In the genomic region with DNA sequence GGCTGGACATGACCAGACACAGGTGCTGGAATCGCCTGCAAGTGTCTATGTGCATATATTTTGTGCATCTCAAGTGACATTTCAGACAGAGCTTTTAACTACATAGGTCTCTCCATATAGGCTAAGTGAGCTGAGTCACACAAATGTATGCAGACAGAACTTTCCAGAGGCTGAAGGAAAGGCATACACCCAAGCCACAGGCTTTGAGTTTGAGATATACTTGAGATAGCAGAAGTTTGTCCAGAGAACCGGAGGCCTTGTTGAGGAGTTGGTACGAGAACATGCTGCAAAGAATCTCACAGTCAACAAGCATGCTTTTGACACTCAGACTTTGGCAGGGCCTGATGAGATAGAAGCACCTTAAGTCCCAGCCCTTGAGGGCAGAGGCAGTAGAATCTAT, we compare ENCODE assay signal across 35 mouse cellular contexts.
"Had no signal": no experiment of that assay in that cellular context is flagged by ENCODE, and none has a peak within 500 bp of the region (broad histone marks: within the 10 kb centered on the region; RNA-seq: fewer than 3 reads in every experiment).

No protein-coding gene starts in this region.

- H3K9me3 ChIP-seq: heart, embryonic 10.5 days; heart, embryonic 13.5 days; heart, embryonic 15.5 days; hindbrain, embryonic 10.5 days; hindbrain, embryonic 12.5 days; hindbrain, embryonic 13.5 days; hindbrain, embryonic 15.5 days; intestine, embryonic 15.5 days; kidney, embryonic 15.5 days had no signal

- DNase-seq: heart, postnatal 10 days; heart, postnatal 14 days; heart, postnatal 36 days; heart, postnatal 4 days; kidney, adult 11 months; kidney, adult 18-20 months; kidney, adult 2 months; kidney, adult 8-10 months; kidney, adult 9 months; kidney, postnatal 10 days; kidney, postnatal 14 days; kidney, postnatal 25 days; kidney, postnatal 36 days; kidney, postnatal 4 days; layer of hippocampus, adult 9-11 months; layer of hippocampus, postnatal 36 days had no signal

- H3K27me3 ChIP-seq: heart, embryonic 12.5 days; heart, embryonic 13.5 days; heart, embryonic 15.5 days; hindbrain, embryonic 12.5 days; hindbrain, embryonic 13.5 days; hindbrain, embryonic 15.5 days; intestine, embryonic 15.5 days; kidney, embryonic 15.5 days had no signal

- H3K4me2 ChIP-seq: heart, embryonic 11.5 days; heart, embryonic 12.5 days; heart, embryonic 13.5 days; heart, embryonic 15.5 days; hindbrain, embryonic 12.5 days; hindbrain, embryonic 13.5 days; hindbrain, embryonic 14.5 days; hindbrain, embryonic 15.5 days; intestine, embryonic 15.5 days; kidney, embryonic 15.5 days had no signal

- H3K4me1 ChIP-seq: hindbrain, embryonic 12.5 days; hindbrain, embryonic 13.5 days; hindbrain, embryonic 15.5 days had no signal

- H3K9ac ChIP-seq: heart, embryonic 12.5 days; heart, embryonic 13.5 days; heart, embryonic 15.5 days; hindbrain, embryonic 12.5 days; hindbrain, embryonic 13.5 days; hindbrain, embryonic 14.5 days; hindbrain, embryonic 15.5 days; intestine, embryonic 15.5 days; kidney, embryonic 15.5 days had no signal

- H3K27ac ChIP-seq: heart, embryonic 10.5 days; heart, embryonic 13.5 days; heart, embryonic 15.5 days; hindbrain, embryonic 10.5 days; hindbrain, embryonic 12.5 days; hindbrain, embryonic 13.5 days; hindbrain, embryonic 14.5 days; hindbrain, embryonic 15.5 days; hindbrain, postnatal 0 days; intestine, embryonic 15.5 days; kidney, embryonic 15.5 days; kidney, postnatal 0 days; layer of hippocampus, adult 2 months had no signal

- H3K4me3 ChIP-seq: heart, embryonic 10.5 days; heart, embryonic 12.5 days; heart, embryonic 13.5 days; heart, embryonic 15.5 days; hindbrain, embryonic 10.5 days; hindbrain, embryonic 12.5 days; hindbrain, embryonic 13.5 days; hindbrain, embryonic 15.5 days; intestine, embryonic 15.5 days; kidney, embryonic 15.5 days; layer of hippocampus, adult 2 months had no signal

- ATAC-seq: hindbrain, embryonic 16.5 days; hindbrain, postnatal 0 days; inflammation-experienced regulatory T-cells, adult 6 months; intestine, embryonic 15.5 days; intestine, embryonic 16.5 days; intestine, postnatal 0 days had no signal

- H3K36me3 ChIP-seq: heart, embryonic 10.5 days; heart, embryonic 12.5 days; heart, embryonic 13.5 days; heart, embryonic 15.5 days; hindbrain, embryonic 10.5 days; hindbrain, embryonic 12.5 days; hindbrain, embryonic 13.5 days; hindbrain, embryonic 15.5 days; intestine, embryonic 15.5 days; kidney, embryonic 15.5 days had no signal
